Mouse (Mus musculus) ES-Bruce4 (cell line): Measurements from ENCODE around the gene Lsm12. TPM values are rescaled to one million over a fixed set of nuclear protein-coding genes. Genes with fewer than 3 reads are reported as not detected.

Experiments
- H3K27ac ChIP-seq: 2 replicates; pipeline ENCODE4 v1.5.1; 2012; ENCODE audit warnings: low read length, inconsistent platforms; ENCODE audit not compliant: insufficient read depth
- H3K27me3 ChIP-seq: 2 replicates; pipeline ENCODE4 v1.6.1; 2012; ENCODE audit warnings: mild to moderate bottlenecking, low read length, inconsistent platforms; ENCODE audit not compliant: control insufficient read depth, poor library complexity, insufficient read depth, severe bottlenecking
- H3K36me3 ChIP-seq: 2 replicates; pipeline ENCODE4 v1.6.1; 2012; ENCODE audit warnings: inconsistent platforms, mild to moderate bottlenecking, low read length, moderate library complexity; ENCODE audit not compliant: control insufficient read depth, poor library complexity, insufficient read depth, severe bottlenecking
- H3K4me1 ChIP-seq: one replicate; pipeline ENCODE4 v1.8.1; 2011; ENCODE audit warnings: low read length; ENCODE audit not compliant: control insufficient read depth, insufficient read depth
- H3K4me3 ChIP-seq: 2 replicates; pipeline ENCODE4 v1.5.1; 2011; ENCODE audit warnings: low read depth, mild to moderate bottlenecking, low read length
- H3K9ac ChIP-seq: 2 replicates; pipeline ENCODE4 v1.6.1; 2012; ENCODE audit warnings: low read depth, mild to moderate bottlenecking, inconsistent platforms; ENCODE audit not compliant: poor library complexity, severe bottlenecking
- H3K9me3 ChIP-seq: replicated peaks from 2 replicates; pipeline ENCODE4 v1.6.1; 2012; ENCODE audit warnings: mild to moderate bottlenecking, low read length, inconsistent platforms; ENCODE audit not compliant: control insufficient read depth, poor library complexity, insufficient read depth, severe bottlenecking
- CTCF ChIP-seq: IDR thresholded peaks from one replicate; pipeline ENCODE4 v1.8.1; 2011; ENCODE audit warnings: low read depth, low read length
- EP300 ChIP-seq: IDR thresholded peaks from 2 replicates; pipeline ENCODE4 v1.6.1; 2011; ENCODE audit warnings: low read depth, low read length; ENCODE audit not compliant: insufficient read depth
- POLR2A ChIP-seq: IDR thresholded peaks from one replicate; pipeline ENCODE4 v1.8.1; 2011; ENCODE audit warnings: low read length; ENCODE audit not compliant: insufficient read depth
- polyA plus RNA-seq: library from polyadenylated mRNA; stranded (reverse); fragments of >200 nt; gene quantifications from 2 replicates; pipeline ENCODE4 v1.2.4, GENCODE M21; 2011; ENCODE audit warnings: low read depth; ENCODE audit not compliant: missing spikeins, insufficient read depth, insufficient read length

Lsm12 gene
- polyA plus RNA-seq, 1 experiment: 146 TPM

- Histone ChIP-seq H3K27ac (no peak overlapping the region), H3K9me3 (no peaks in the 10 kb centered on the region), H3K27me3 (no peaks in the 10 kb centered on the region), H3K4me1 (no peaks in the 10 kb centered on the region), H3K36me3 (no peaks in the 10 kb centered on the region), H3K9ac (no peak overlapping the region), H3K4me3 (no peak overlapping the region)
- no peak for TF ChIP-seq EP300
- TF ChIP-seq POLR2A: no peak
- TF ChIP-seq CTCF: no peak
These were observed 67.7 kb downstream of the Lsm12 start for GRCm38 (mm10) chr11:102117386-102117785.

DNA sequence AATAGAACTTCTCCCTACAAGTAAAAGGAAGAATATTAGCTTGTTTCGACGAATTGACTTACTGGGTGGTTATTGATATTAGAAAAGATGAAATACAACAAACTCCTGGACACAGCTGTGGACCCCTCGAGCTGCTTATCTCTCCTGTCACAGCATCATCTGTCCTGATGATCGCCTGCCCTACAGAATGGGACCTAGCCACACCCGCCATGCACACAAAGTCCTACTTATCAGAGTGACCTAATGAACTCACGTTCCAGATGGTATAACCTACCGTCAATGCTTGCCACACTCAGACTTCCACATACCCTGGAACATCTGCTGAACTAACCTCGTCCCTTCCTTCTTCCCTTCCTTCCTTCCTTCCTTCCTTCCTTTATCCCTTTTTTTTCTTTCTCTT lies 68.9 kb downstream of the Lsm12 start:
- no peaks in the 10 kb centered on the region for H3K27me3 ChIP-seq
- no peak overlapping the region for H3K4me3 ChIP-seq
- H3K4me1 ChIP-seq: no peaks in the 10 kb centered on the region
- TF ChIP-seq EP300 (no peak), POLR2A (no peak), CTCF (no peak)
- no peaks in the 10 kb centered on the region for H3K9me3 ChIP-seq
- no peaks in the 10 kb centered on the region for H3K36me3 ChIP-seq
- H3K27ac ChIP-seq: no peak overlapping the region
- H3K9ac ChIP-seq: no peak overlapping the region

Other genes with a start within 250 kb of the Lsm12 start
- gene Sost, start 218.3 kb downstream of the Lsm12 start, polyA plus RNA-seq: not detected in 2 replicates
- gene Cfap97d1, start 201.0 kb downstream of the Lsm12 start, polyA plus RNA-seq: not detected in 2 replicates
- 11.9 and 13.3 TPM in 2 replicates for gene Dusp3, start 198.3 kb downstream of the Lsm12 start, polyA plus RNA-seq
- gene Mpp3, start 156.8 kb downstream of the Lsm12 start, polyA plus RNA-seq: 3.8 and 6.3 TPM in 2 replicates
- gene Cd300lg, start 143.8 kb downstream of the Lsm12 start, polyA plus RNA-seq: not detected in 2 replicates
- gene Mpp2, start 96.8 kb downstream of the Lsm12 start, polyA plus RNA-seq: 3.4 and 3.6 TPM in 2 replicates
- gene Ppy, start 84.0 kb downstream of the Lsm12 start, polyA plus RNA-seq: not detected in 2 replicates
- not detected in 2 replicates for gene Pyy, start 77.5 kb downstream of the Lsm12 start, polyA plus RNA-seq
- gene Nags, start 39.8 kb downstream of the Lsm12 start, polyA plus RNA-seq: 0.65 TPM in 1 of 2 replicates, not detected in the other
- gene Tmem101, start 28.9 kb downstream of the Lsm12 start, polyA plus RNA-seq: 22.3 and 24.5 TPM in 2 replicates
- 33.0 and 33.6 TPM in 2 replicates for gene G6pc3, start 4.3 kb upstream of the Lsm12 start, polyA plus RNA-seq
- 41.2 and 42.4 TPM in 2 replicates for gene Hdac5, start 44.9 kb upstream of the Lsm12 start, polyA plus RNA-seq
- gene BC030867, start 63.6 kb upstream of the Lsm12 start, polyA plus RNA-seq: 32.5 and 34.0 TPM in 2 replicates
- gene Asb16, start 83.4 kb upstream of the Lsm12 start, polyA plus RNA-seq: 0.70 and 2.3 TPM in 2 replicates
- 19.7 and 20.0 TPM in 2 replicates for gene Tmub2, start 99.6 kb upstream of the Lsm12 start, polyA plus RNA-seq
- 44.3 and 50.3 TPM in 2 replicates for gene Atxn7l3, start 111.3 kb upstream of the Lsm12 start, polyA plus RNA-seq
- gene Ubtf, start 134.4 kb upstream of the Lsm12 start, polyA plus RNA-seq: 81.7 and 82.0 TPM in 2 replicates
- gene Slc4a1, start 180.9 kb upstream of the Lsm12 start, polyA plus RNA-seq: 0.48 and 0.53 TPM in 2 replicates
- gene Rundc3a, start 208.1 kb upstream of the Lsm12 start, polyA plus RNA-seq: 7.0 and 9.5 TPM in 2 replicates
- 284 and 342 TPM in 2 replicates for gene Slc25a39, start 222.7 kb upstream of the Lsm12 start, polyA plus RNA-seq
- gene Grn, start 245.0 kb upstream of the Lsm12 start, polyA plus RNA-seq: 68.4 and 88.3 TPM in 2 replicates